ENCODE assay signal across 11 mouse cellular contexts in genomic region chr16:29001249-29001648, GRCm38 (mm10).
DNase-seq lines count a peak whose midpoint lies in the region; ATAC-seq and TF ChIP-seq lines count a peak whose summit lies in the region.
"Had no signal": no experiment of that assay in that cellular context is flagged by ENCODE, and none has a peak within 500 bp of the region (broad histone marks: within the 10 kb centered on the region; RNA-seq: fewer than 3 reads in every experiment).

No protein-coding gene starts in this region.

- TF ChIP-seq EP300 in heart, postnatal 0 days (IDR thresholded peaks at IDR 0.05; ENCODE audit: low read depth), result no peak

- no peak for ATAC-seq in heart, embryonic 11.5 days (replicated peaks; ENCODE audit: insufficient number of reproducible peaks, low FRiP score, low TSS enrichment)
- ATAC-seq in heart, postnatal 0 days (ENCODE audit: insufficient read depth, low read depth), result peak; percentile 74
- ATAC-seq in intestine, postnatal 0 days, result no peak

- H3K4me1 ChIP-seq in heart, embryonic 11.5 days (ENCODE audit: control insufficient read depth, insufficient read depth, low read length), result no peaks in the 10 kb centered on the region
- peaks cover 8% of the 10 kb centered on the region; the same call in 1 of the 2 replicates for H3K4me1 ChIP-seq in heart, postnatal 0 days (ENCODE audit: control insufficient read depth, insufficient read depth)
- no peaks in the 10 kb centered on the region for H3K4me1 ChIP-seq in intestine, postnatal 0 days (replicated peaks; ENCODE audit: control insufficient read depth, insufficient read depth, low read length)
- H3K4me1 ChIP-seq: embryonic facial prominence, embryonic 12.5 days had no signal

- H3K36me3 ChIP-seq in heart, embryonic 11.5 days (ENCODE audit: control insufficient read depth, insufficient read depth, low read length), result no peaks in the 10 kb centered on the region
- no peaks in the 10 kb centered on the region for H3K36me3 ChIP-seq in heart, postnatal 0 days (replicated peaks; ENCODE audit: control insufficient read depth, insufficient read depth, low read length)
- H3K36me3 ChIP-seq in intestine, postnatal 0 days (ENCODE audit: control insufficient read depth, insufficient read depth), result no peaks in the 10 kb centered on the region
- H3K36me3 ChIP-seq: embryonic facial prominence, embryonic 12.5 days had no signal

- TF ChIP-seq CTCF in heart, postnatal 0 days (IDR thresholded peaks at IDR 0.05; ENCODE audit: low read depth), result no peak
- TF ChIP-seq CTCF in intestine, postnatal 0 days (IDR thresholded peaks at IDR 0.05; ENCODE audit: low read depth), result no peak

- no peak overlapping the region for H3K4me2 ChIP-seq in heart, embryonic 11.5 days
- 0 out of 2 replicates have a peak overlapping the region, but pooled peaks have one; percentile 7 for H3K4me2 ChIP-seq in heart, postnatal 0 days (ENCODE audit: low read depth, low read length)
- no peak overlapping the region for H3K4me2 ChIP-seq in intestine, postnatal 0 days (replicated peaks; ENCODE audit: low read depth)
- H3K4me2 ChIP-seq: embryonic facial prominence, embryonic 12.5 days had no signal

- WGBS in heart, embryonic 11.5 days (ENCODE audit: insufficient replicate concordance), result 81% methylated on average over 9 of the region's 9 CpGs
- 49% methylated on average over 9 of the region's 9 CpGs for WGBS in heart, postnatal 0 days
- 82% methylated on average over 9 of the region's 9 CpGs for WGBS in intestine, postnatal 0 days

- H3K27me3 ChIP-seq in heart, embryonic 11.5 days (ENCODE audit: control insufficient read depth, insufficient read depth, low read length), result no peaks in the 10 kb centered on the region
- no peaks in the 10 kb centered on the region for H3K27me3 ChIP-seq in heart, postnatal 0 days (ENCODE audit: control insufficient read depth, insufficient read depth, low read length)
- no peaks in the 10 kb centered on the region for H3K27me3 ChIP-seq in intestine, postnatal 0 days (replicated peaks; ENCODE audit: control insufficient read depth, insufficient read depth, low read length)
- H3K27me3 ChIP-seq: embryonic facial prominence, embryonic 12.5 days had no signal

- no peak overlapping the region for H3K9ac ChIP-seq in heart, embryonic 11.5 days (ENCODE audit: low read depth, low read length)
- no peak overlapping the region for H3K9ac ChIP-seq in heart, postnatal 0 days (replicated peaks; ENCODE audit: low read depth, low read length)
- H3K9ac ChIP-seq in intestine, postnatal 0 days (ENCODE audit: low read depth, low read length), result no peak overlapping the region
- H3K9ac ChIP-seq: embryonic facial prominence, embryonic 12.5 days had no signal

- no peak overlapping the region for H3K4me3 ChIP-seq in heart, embryonic 11.5 days (ENCODE audit: low read depth, low read length)
- no peak overlapping the region for H3K4me3 ChIP-seq in heart, postnatal 0 days (ENCODE audit: low read depth, low read length)
- H3K4me3 ChIP-seq in intestine, postnatal 0 days (ENCODE audit: low read depth, low read length), result no peak overlapping the region
- H3K4me3 ChIP-seq: embryonic facial prominence, embryonic 12.5 days; layer of hippocampus, adult 2 months; myocyte had no signal

- no peaks in the 10 kb centered on the region for H3K9me3 ChIP-seq in heart, embryonic 11.5 days (replicated peaks; ENCODE audit: control insufficient read depth, low read length)
- no peaks in the 10 kb centered on the region for H3K9me3 ChIP-seq in heart, postnatal 0 days (replicated peaks; ENCODE audit: control insufficient read depth, low read length)
- no peaks in the 10 kb centered on the region for H3K9me3 ChIP-seq in intestine, postnatal 0 days (ENCODE audit: control insufficient read depth)
- H3K9me3 ChIP-seq: embryonic facial prominence, embryonic 12.5 days had no signal

- DNase-seq in heart, adult 8-10 months (ENCODE audit: low spot score), result peak; percentile 28
- DNase-seq in urinary bladder, postnatal 14 days (ENCODE audit: low spot score), result peak; percentile 24
- no peak for DNase-seq in urinary bladder, adult 18-20 months (ENCODE audit: low spot score in 2 of 2)
- peak; percentile 55 for DNase-seq in heart, postnatal 0 days (ENCODE audit: low spot score)
- DNase-seq in ovary, postnatal 14 days (ENCODE audit: low spot score), result peak; percentile 38
- no peak for DNase-seq in layer of hippocampus, adult 18-20 months (ENCODE audit: low spot score in 2 of 2)

- H3K27ac ChIP-seq in heart, embryonic 11.5 days (ENCODE audit: low read depth, low read length), result no peak overlapping the region
- no peak overlapping the region for H3K27ac ChIP-seq in heart, postnatal 0 days (ENCODE audit: low read depth)
- no peak overlapping the region for H3K27ac ChIP-seq in intestine, postnatal 0 days (ENCODE audit: low read depth, low read length)
- H3K27ac ChIP-seq: embryonic facial prominence, embryonic 12.5 days; layer of hippocampus, adult 2 months had no signal

Comparison
In these comparisons a context has a peak if more than half of its experiments do, and no peak if none do; other contexts are left out.
1. DNase-seq: peak in heart, adult 8-10 months (single experiment), urinary bladder, postnatal 14 days (single experiment), heart, postnatal 0 days (single experiment) and ovary, postnatal 14 days (single experiment); none in urinary bladder, adult 18-20 months (0 of 2) and layer of hippocampus, adult 18-20 months (0 of 2).